8 mouse cellular contexts compared by ENCODE assay signal in the genomic region with DNA sequence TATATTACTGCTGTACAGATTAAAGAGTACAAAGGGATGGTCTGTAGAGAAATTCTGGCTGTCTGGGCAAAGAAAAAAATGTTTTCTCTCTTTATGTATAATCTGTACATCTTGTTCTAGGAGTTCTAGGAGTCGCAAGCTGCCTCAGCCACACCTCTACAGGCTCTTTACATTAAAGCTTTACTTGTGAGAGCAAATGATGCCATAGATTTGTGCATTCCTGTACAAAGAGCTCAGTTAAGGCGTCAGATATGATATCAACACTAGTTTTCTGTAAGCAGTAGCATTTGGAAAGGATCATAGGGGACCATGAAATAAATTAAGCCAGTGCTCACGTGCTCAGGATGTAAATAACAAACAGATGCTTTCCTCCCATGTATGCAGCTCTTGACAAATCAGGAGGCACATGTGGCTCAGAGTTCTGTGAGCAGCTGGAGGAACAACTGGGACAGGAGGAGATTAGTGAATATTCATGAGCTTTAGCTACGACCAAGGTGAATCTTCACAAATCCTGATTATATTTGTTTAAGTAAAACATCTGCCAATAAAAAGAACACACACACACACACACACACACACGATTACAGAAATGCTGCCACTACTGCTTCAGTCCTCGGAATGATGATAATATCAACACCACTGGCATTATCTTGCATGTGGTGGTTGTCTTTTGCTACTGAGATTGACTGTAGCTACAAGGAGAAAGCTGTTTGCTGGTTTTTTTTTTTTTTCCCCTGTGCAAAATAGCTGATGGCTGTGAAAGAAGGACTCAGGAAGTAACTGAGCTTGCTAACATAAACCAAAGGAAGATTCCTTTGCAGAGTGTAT.
DNase-seq lines count a peak whose midpoint lies in the region; ATAC-seq and TF ChIP-seq lines count a peak whose summit lies in the region.
"Had no signal": no experiment of that assay in that cellular context is flagged by ENCODE, and none has a peak within 500 bp of the region (broad histone marks: within the 10 kb centered on the region; RNA-seq: fewer than 3 reads in every experiment).

No protein-coding gene starts in this region.

- H3K4me1 ChIP-seq in kidney, postnatal 0 days (replicated peaks; ENCODE audit: insufficient read depth, low read length) = no peaks in the 10 kb centered on the region
- 0 out of 2 replicates have a peak, but pooled peaks cover 6% of the 10 kb centered on the region for H3K4me1 ChIP-seq in stomach, embryonic 14.5 days (ENCODE audit: control insufficient read depth, insufficient read depth, low read length)
- H3K4me1 ChIP-seq in stomach, postnatal 0 days (replicated peaks; ENCODE audit: control insufficient read depth, insufficient read depth) = no peaks in the 10 kb centered on the region
- 0 out of 2 replicates have a peak, but pooled peaks cover 3% of the 10 kb centered on the region for H3K4me1 ChIP-seq in hindbrain, postnatal 0 days (ENCODE audit: insufficient read depth, low read length)

- no peak for TF ChIP-seq EP300 in stomach, postnatal 0 days (optimal IDR thresholded peaks at IDR 0.05)

- peak; percentile 60 for DNase-seq in kidney, postnatal 0 days (ENCODE audit: low spot score)
- DNase-seq in kidney, postnatal 14 days = no peak
- DNase-seq in stomach, postnatal 0 days (ENCODE audit: low spot score) = no peak
- peak; percentile 31 for DNase-seq in hindbrain, postnatal 0 days (ENCODE audit: low spot score)
- no peak for DNase-seq in testis, postnatal 14 days (ENCODE audit: low spot score)
- no peak for DNase-seq in adrenal gland, adult 8-10 months
- DNase-seq: adrenal gland, postnatal 25 days had no signal

- H3K9me3 ChIP-seq in kidney, postnatal 0 days (replicated peaks; ENCODE audit: low read length) = no peaks in the 10 kb centered on the region
- H3K9me3 ChIP-seq in stomach, embryonic 14.5 days (ENCODE audit: control insufficient read depth, low read depth, low read length) = no peaks in the 10 kb centered on the region
- H3K9me3 ChIP-seq in stomach, postnatal 0 days (ENCODE audit: control insufficient read depth, low read length) = no peaks in the 10 kb centered on the region
- no peaks in the 10 kb centered on the region for H3K9me3 ChIP-seq in hindbrain, postnatal 0 days (ENCODE audit: low read length)

- no peak overlapping the region for H3K4me2 ChIP-seq in kidney, postnatal 0 days (ENCODE audit: low read length)
- no peak overlapping the region; the same call in 1 of the 2 replicates for H3K4me2 ChIP-seq in stomach, embryonic 14.5 days (replicated peaks; ENCODE audit: low read depth, low read length)
- no peak overlapping the region for H3K4me2 ChIP-seq in stomach, postnatal 0 days (replicated peaks; ENCODE audit: low read depth)
- H3K4me2 ChIP-seq in hindbrain, postnatal 0 days (ENCODE audit: low read depth, low read length) = no peak overlapping the region

- WGBS in kidney, postnatal 0 days = 50% methylated on average over 6 of the region's 6 CpGs
- 34% methylated on average over 6 of the region's 6 CpGs for WGBS in stomach, embryonic 14.5 days
- 34% methylated on average over 6 of the region's 6 CpGs for WGBS in stomach, postnatal 0 days
- 47% methylated on average over 6 of the region's 6 CpGs for WGBS in hindbrain, postnatal 0 days

- no peak for ATAC-seq in kidney, postnatal 0 days (replicated peaks; ENCODE audit: low FRiP score, low read depth)
- ATAC-seq in stomach, embryonic 14.5 days (ENCODE audit: insufficient number of reproducible peaks, insufficient read depth, low FRiP score, low read depth) = peak; percentile 28; the same call in 1 of the 2 replicates
- ATAC-seq in stomach, postnatal 0 days (ENCODE audit: low FRiP score, low TSS enrichment) = no peak
- ATAC-seq in hindbrain, postnatal 0 days = peak; percentile 62; the same call in 1 of the 2 replicates

- H3K4me3 ChIP-seq in kidney, postnatal 0 days (replicated peaks; ENCODE audit: low read depth, low read length) = no peak overlapping the region
- no peak overlapping the region for H3K4me3 ChIP-seq in stomach, embryonic 14.5 days (ENCODE audit: low read depth, low read length)
- H3K4me3 ChIP-seq in stomach, postnatal 0 days (ENCODE audit: low read depth, low read length) = no peak overlapping the region
- H3K4me3 ChIP-seq in hindbrain, postnatal 0 days (ENCODE audit: low read length) = no peak overlapping the region

- TF ChIP-seq CTCF in kidney, postnatal 0 days (IDR thresholded peaks at IDR 0.05; ENCODE audit: low read depth) = no peak
- TF ChIP-seq CTCF in stomach, postnatal 0 days (IDR thresholded peaks at IDR 0.05; ENCODE audit: low read depth) = no peak
- no peak for TF ChIP-seq CTCF in hindbrain, postnatal 0 days (IDR thresholded peaks at IDR 0.05; ENCODE audit: low read depth)

- peak overlapping the region; percentile 66 for H3K27ac ChIP-seq in kidney, postnatal 0 days
- peak overlapping the region; percentile 82 for H3K27ac ChIP-seq in stomach, embryonic 14.5 days (ENCODE audit: low read length)
- no peak overlapping the region for H3K27ac ChIP-seq in stomach, postnatal 0 days (replicated peaks)
- H3K27ac ChIP-seq in hindbrain, postnatal 0 days = peak overlapping the region; percentile 66

- H3K36me3 ChIP-seq in kidney, postnatal 0 days (ENCODE audit: insufficient read depth, low read length) = no peaks in the 10 kb centered on the region
- no peaks in the 10 kb centered on the region for H3K36me3 ChIP-seq in stomach, embryonic 14.5 days (ENCODE audit: control insufficient read depth, insufficient read depth, low read length)
- no peaks in the 10 kb centered on the region for H3K36me3 ChIP-seq in stomach, postnatal 0 days (ENCODE audit: control insufficient read depth, insufficient read depth, low read length)
- no peaks in the 10 kb centered on the region for H3K36me3 ChIP-seq in hindbrain, postnatal 0 days (ENCODE audit: insufficient read depth, low read length)

- H3K27me3 ChIP-seq in kidney, postnatal 0 days (ENCODE audit: insufficient read depth, low read length) = no peaks in the 10 kb centered on the region
- H3K27me3 ChIP-seq in stomach, embryonic 14.5 days (ENCODE audit: control insufficient read depth, insufficient read depth, low read length) = no peaks in the 10 kb centered on the region
- H3K27me3 ChIP-seq in stomach, postnatal 0 days (ENCODE audit: control insufficient read depth, insufficient read depth, low read length) = no peaks in the 10 kb centered on the region
- H3K27me3 ChIP-seq in hindbrain, postnatal 0 days (ENCODE audit: insufficient read depth, low read length) = no peaks in the 10 kb centered on the region

- no peak overlapping the region for H3K9ac ChIP-seq in kidney, postnatal 0 days (ENCODE audit: low read depth, low read length)
- no peak overlapping the region for H3K9ac ChIP-seq in stomach, embryonic 14.5 days (replicated peaks; ENCODE audit: low read depth, low read length)
- no peak overlapping the region for H3K9ac ChIP-seq in stomach, postnatal 0 days (ENCODE audit: low read length)
- H3K9ac ChIP-seq in hindbrain, postnatal 0 days (replicated peaks; ENCODE audit: low read length) = no peak overlapping the region

Comparison
In these comparisons a context has a peak if more than half of its experiments do, and no peak if none do; other contexts are left out.
1. ATAC-seq: peak in stomach, embryonic 14.5 days (single experiment) and hindbrain, postnatal 0 days (single experiment); none in kidney, postnatal 0 days (single experiment) and stomach, postnatal 0 days (single experiment).
2. DNase-seq: peak in kidney, postnatal 0 days (single experiment) and hindbrain, postnatal 0 days (single experiment); none in kidney, postnatal 14 days (single experiment), stomach, postnatal 0 days (single experiment), testis, postnatal 14 days (single experiment) and adrenal gland, adult 8-10 months (single experiment).